Mouse (Mus musculus): ENCODE data around the gene Stard9. TPM values are rescaled to one million over a fixed set of nuclear protein-coding genes. Genes with fewer than 3 reads are reported as not detected.
"Not testable (repeated sequence)": the region's sequence is repeated elsewhere in the genome, so short reads cannot be mapped to it uniquely, and the experiment has no call there.

Stard9 gene
- polyA plus RNA-seq, 1 experiment from 2014 or later: 2.3 TPM

GRCm38 (mm10) chr2:120652925-120653284 lies 24.0 kb downstream of the Stard9 start:
- no peak for DNase-seq (ENCODE audit: low spot score)

DNA sequence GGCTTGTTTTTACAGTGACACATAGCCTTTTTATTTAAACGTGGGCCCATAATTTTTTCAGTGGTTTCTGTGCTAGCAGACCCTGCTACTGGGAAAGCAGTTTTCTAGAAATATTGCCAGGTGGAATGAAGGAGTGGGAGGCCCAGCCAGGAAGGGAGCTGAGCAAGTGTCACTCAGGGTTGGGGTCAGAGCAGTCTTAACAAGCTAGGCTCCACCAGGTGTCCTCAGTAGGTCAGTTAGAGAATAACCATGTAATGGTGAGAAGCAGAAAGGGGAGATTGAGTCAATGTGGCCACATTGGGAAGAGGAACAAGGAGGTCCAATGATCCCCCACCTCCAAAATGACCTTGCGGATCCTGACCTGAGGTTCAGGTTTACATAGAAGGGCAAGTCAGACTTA lies 25.8 kb downstream of the Stard9 start:
- DNase-seq (ENCODE audit: low spot score): no peak

- no peak for DNase-seq (ENCODE audit: low spot score)
Measured at GRCm38 (mm10) chr2:120655905-120656304, 27.0 kb downstream of the Stard9 start.

- no peak for DNase-seq (ENCODE audit: low spot score)
Measured at GRCm38 (mm10) chr2:120656711-120657110, 27.8 kb downstream of the Stard9 start.

- no peak for DNase-seq (ENCODE audit: low spot score)
Measured at GRCm38 (mm10) chr2:120658486-120658885, 29.6 kb downstream of the Stard9 start.

GRCm38 (mm10) chr2:120659318-120659717 lies 30.4 kb downstream of the Stard9 start:
- no peak for DNase-seq (ENCODE audit: low spot score)

DNA sequence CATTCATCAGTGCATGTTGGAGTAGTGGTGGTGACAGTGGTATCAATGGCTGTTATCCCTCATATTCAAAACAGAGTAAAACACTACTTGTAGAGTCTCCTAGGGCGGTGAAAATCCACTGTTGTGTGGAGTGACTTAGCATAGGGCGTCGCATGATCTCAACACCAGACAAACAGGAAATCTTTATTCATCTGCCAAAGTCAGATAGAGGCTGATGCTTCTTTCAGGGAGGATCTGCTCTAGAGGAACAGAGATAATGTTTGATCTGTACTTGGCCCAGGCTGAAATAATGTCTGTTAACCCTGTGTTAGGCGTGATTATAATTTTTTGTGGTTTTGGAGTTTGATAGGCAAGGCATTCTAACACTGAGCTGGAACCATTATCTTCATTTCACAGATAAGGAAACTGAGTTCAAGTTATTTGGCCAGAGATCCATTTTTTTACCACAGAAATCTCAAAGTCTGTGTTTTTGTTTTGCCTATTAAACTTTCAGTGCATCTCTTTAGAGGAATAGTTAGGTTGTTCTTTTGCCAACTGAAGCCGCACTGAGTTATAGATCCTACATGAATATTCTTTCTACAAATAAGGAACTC lies 31.7 kb downstream of the Stard9 start:
- DNase-seq (ENCODE audit: low spot score): peak; percentile 4

DNA sequence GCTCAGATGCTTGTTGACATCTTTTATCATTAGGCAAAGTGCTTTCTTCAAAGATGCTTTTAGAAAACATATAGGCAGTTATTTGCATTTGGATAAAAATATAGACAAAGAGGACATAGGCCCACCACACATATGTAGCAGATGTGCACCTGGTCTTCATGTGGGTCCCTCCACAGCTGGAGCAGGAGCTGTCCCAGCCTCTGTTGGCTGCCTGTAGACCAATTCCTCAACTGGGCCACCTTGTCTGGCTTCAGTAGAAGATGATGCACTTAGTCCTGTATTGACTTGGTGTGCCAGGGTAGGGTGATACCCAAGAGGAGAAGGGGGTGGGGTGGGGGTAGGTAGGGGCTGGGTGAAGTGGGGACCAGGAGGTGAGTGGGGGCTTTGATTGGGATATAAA lies 33.8 kb downstream of the Stard9 start:
- DNase-seq (ENCODE audit: low spot score): no peak

DNA sequence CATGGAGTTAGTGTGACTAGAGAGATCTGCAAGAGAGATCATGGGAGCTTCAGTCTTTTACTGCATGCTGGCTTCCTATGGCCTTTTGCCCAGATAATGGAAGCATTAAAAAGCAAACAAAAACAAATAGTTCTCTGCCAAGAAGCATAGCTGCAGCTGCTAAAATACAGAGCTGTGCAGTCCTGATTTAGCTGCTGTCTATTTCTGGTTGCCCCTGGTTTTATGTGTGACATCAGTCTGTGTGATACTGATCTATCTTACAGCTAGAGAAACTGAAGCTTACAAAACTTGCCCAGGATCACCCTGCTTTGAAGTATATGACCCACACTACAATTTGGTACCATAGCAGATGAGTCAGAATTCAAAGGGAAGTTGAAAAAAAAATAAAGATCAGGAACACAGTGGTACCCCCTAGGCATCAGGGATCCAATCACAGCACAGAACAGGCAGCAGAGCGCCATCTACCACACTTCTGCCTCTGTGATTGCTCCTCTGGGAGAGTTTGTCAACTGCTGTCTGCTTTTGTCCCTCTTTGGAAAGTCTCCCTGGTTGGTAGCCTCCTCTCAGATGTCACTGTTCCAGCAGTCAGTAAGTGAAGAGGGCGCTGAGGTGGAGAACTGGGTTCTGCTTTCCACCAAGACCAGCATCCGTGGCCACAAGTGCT lies 34.7 kb downstream of the Stard9 start:
- DNase-seq (ENCODE audit: low spot score): no peak

DNA sequence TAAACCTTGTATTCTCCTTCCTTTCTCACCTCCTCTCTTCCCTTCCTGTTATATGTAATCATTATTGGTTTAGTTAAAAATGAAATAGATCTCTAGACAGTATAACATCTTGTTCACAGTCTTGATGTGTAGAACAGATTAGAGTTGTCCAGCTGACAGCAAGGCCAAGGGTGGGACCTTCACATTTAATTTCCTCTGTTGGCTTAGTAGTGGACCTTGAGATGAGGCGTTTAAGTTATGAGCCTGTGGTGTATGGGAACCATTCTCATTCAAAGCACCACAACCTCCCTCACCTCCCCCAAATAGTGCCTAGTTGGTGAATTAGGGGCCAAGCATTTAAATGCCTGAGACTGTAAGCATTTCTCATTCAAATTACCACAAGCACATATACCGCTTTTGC lies 38.5 kb downstream of the Stard9 start:
- no peak for DNase-seq (ENCODE audit: low spot score)

- DNase-seq (ENCODE audit: low spot score): peak; percentile 16
Measured at GRCm38 (mm10) chr2:120670253-120670652, 41.3 kb downstream of the Stard9 start.

DNA sequence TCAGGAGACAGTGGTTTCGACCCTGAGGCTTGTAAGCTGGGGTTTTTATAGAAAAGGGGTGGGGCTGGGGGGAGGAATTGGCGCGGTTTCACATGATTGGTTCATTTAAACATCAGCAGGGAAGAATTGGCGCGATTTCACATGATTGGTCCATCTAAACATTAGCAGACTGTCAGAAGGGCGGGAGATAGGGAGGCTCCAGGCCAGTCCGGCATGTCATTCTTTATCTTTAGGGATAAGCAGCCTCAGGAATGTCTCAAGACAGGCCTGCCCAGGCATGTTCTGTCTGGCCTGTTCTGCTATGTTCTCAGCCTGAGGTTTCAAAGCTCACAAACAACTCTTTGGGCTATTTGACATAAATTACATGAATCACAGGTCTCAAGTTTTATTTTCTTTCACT lies 52.2 kb downstream of the Stard9 start:
- DNase-seq (ENCODE audit: low spot score): not testable (repeated sequence)

GRCm38 (mm10) chr2:120697767-120698166 lies 68.8 kb downstream of the Stard9 start:
- DNase-seq (ENCODE audit: low spot score): no peak

GRCm38 (mm10) chr2:120700379-120700885 lies 71.5 kb downstream of the Stard9 start:
- DNase-seq (ENCODE audit: low spot score): no peak

- DNase-seq (ENCODE audit: low spot score): no peak
Measured at GRCm38 (mm10) chr2:120702675-120703074, 73.8 kb downstream of the Stard9 start.

DNA sequence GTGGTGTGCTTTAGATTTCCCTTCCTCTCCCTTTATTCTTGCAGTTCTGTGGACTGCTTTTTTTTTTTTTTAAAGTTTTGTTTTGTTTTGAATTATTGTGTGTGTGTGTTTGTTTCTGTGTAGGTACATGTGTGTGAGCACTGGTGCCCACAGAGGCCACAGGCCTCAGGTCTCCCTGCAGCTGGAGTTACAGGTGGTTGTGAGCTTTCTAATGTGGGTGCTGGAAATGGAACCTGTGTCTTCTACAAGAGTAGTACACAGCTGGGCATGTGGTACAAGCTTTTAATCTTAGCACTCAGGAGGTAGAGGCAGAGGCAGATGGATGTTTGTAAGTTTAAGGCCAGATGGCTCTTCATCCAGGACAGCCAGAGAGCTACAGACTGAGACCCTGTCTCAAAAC lies 78.1 kb downstream of the Stard9 start:
- DNase-seq (ENCODE audit: low spot score): peak; percentile 64

- DNase-seq (ENCODE audit: low spot score): peak; percentile 67
Measured at GRCm38 (mm10) chr2:120710154-120710553, 81.2 kb downstream of the Stard9 start.

GRCm38 (mm10) chr2:120710948-120711347 lies 82.0 kb downstream of the Stard9 start:
- no peak for DNase-seq (ENCODE audit: low spot score)

DNA sequence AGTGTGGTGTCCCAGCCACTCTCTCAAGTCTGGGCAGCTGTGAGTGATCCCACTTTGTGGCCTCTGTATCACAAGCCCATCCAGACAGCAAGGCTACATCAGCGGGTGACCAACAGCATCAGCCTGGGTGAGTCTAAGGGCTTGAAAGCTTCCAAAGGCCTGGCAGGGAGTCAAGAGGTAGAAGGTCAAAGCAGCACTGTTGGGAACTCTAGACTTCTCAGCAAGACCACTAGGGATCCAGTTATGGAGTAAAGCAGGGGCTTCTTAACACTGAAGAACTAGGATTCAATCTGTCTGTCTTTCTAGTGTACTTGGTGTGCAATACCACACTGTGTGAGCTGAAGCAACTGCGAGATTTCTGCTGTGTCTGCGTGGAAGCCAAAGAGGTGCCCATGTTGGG lies 84.5 kb downstream of the Stard9 start:
- no peak for DNase-seq (ENCODE audit: low spot score)

- no peak for DNase-seq (ENCODE audit: low spot score)
Measured at GRCm38 (mm10) chr2:120718496-120718895, 89.6 kb downstream of the Stard9 start.

GRCm38 (mm10) chr2:120720821-120721220 lies 91.9 kb downstream of the Stard9 start:
- no peak for DNase-seq (ENCODE audit: low spot score)

- DNase-seq (ENCODE audit: low spot score): no peak
Measured at GRCm38 (mm10) chr2:120721911-120722310, 93.0 kb downstream of the Stard9 start.

DNA sequence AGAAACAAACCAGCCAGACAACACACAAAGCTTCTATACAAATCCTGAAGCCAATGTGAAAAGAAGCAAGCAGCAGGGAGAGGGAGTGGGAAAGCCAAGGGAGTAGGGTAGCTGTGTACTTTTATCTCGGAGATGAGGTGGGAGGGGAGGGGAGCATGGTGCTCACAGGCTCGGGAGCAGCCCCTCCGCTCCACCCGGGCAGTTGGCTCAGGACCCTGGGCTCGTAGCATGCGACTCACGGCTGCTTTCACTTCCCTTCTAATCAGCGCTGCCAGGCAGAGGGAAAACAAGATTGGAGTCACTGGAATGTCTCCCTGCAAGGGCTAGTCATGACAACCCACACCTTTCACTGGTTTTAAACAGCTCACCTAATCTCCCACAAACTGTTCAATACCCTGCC lies 93.6 kb downstream of the Stard9 start:
- no peak for DNase-seq (ENCODE audit: low spot score)

Data from thymus, postnatal 0 days (tissue).